Mouse (Mus musculus): ENCODE measurements around the gene Tns2. TPM values are rescaled to one million over a fixed set of nuclear protein-coding genes. Genes with fewer than 3 reads are reported as not detected.

Gene Tns2
- polyA plus RNA-seq, 1 experiment from 2014 or later = 72.8 TPM

GRCm38 (mm10) chr15:102091063-102091679 lies 9.0 kb upstream of the Tns2 start:
- no peaks in the 10 kb centered on the region for H3K27me3 ChIP-seq (ENCODE audit: control insufficient read depth, insufficient read depth, low read depth, low read length)
- H3K4me1 ChIP-seq (replicated peaks; ENCODE audit: control insufficient read depth, insufficient read depth, low read length) = no peaks in the 10 kb centered on the region
- no peak overlapping the region for H3K4me3 ChIP-seq (ENCODE audit: low read length)
- peaks cover 89% of the 10 kb centered on the region for H3K36me3 ChIP-seq (ENCODE audit: control insufficient read depth, insufficient read depth, low read length)
- no peak for ATAC-seq (ENCODE audit: low read depth)
- H3K9ac ChIP-seq (ENCODE audit: low read length) = no peak overlapping the region
- 74% methylated on average over 12 of the region's 12 CpGs for WGBS
- no peaks in the 10 kb centered on the region for H3K9me3 ChIP-seq (ENCODE audit: control insufficient read depth, low read length)
- H3K4me2 ChIP-seq (ENCODE audit: low read depth, low read length) = no peak overlapping the region
- no peak overlapping the region for H3K27ac ChIP-seq (ENCODE audit: low read length)

GRCm38 (mm10) chr15:102091688-102092087 lies 8.5 kb upstream of the Tns2 start:
- Histone ChIP-seq H3K36me3 (ENCODE audit: control insufficient read depth, insufficient read depth, low read length) (peaks cover 86% of the 10 kb centered on the region), H3K4me2 (ENCODE audit: low read depth, low read length) (no peak overlapping the region), H3K27ac (ENCODE audit: low read length) (no peak overlapping the region), H3K9me3 (ENCODE audit: control insufficient read depth, low read length) (no peaks in the 10 kb centered on the region), H3K9ac (ENCODE audit: low read length) (no peak overlapping the region), H3K27me3 (ENCODE audit: control insufficient read depth, insufficient read depth, low read depth, low read length) (no peaks in the 10 kb centered on the region), H3K4me1 (replicated peaks; ENCODE audit: control insufficient read depth, insufficient read depth, low read length) (no peaks in the 10 kb centered on the region), H3K4me3 (ENCODE audit: low read length) (no peak overlapping the region)
- ATAC-seq (ENCODE audit: low read depth) = no peak
- 78% methylated on average over 1 of the region's 1 CpGs for WGBS

GRCm38 (mm10) chr15:102092222-102092621 lies 8.0 kb upstream of the Tns2 start:
- no peak overlapping the region for H3K27ac ChIP-seq (ENCODE audit: low read length)
- H3K9me3 ChIP-seq (ENCODE audit: control insufficient read depth, low read length) = no peaks in the 10 kb centered on the region
- peaks cover 82% of the 10 kb centered on the region for H3K36me3 ChIP-seq (ENCODE audit: control insufficient read depth, insufficient read depth, low read length)
- H3K27me3 ChIP-seq (ENCODE audit: control insufficient read depth, insufficient read depth, low read depth, low read length) = no peaks in the 10 kb centered on the region
- no peak for ATAC-seq (ENCODE audit: low read depth)
- WGBS = 77% methylated on average over 4 of the region's 4 CpGs
- peaks cover 2% of the 10 kb centered on the region; the same call in 1 of the 2 replicates for H3K4me1 ChIP-seq (replicated peaks; ENCODE audit: control insufficient read depth, insufficient read depth, low read length)
- no peak overlapping the region for H3K4me2 ChIP-seq (ENCODE audit: low read depth, low read length)
- H3K4me3 ChIP-seq (ENCODE audit: low read length) = no peak overlapping the region
- H3K9ac ChIP-seq (ENCODE audit: low read length) = no peak overlapping the region

GRCm38 (mm10) chr15:102094157-102094556 lies 6.1 kb upstream of the Tns2 start:
- Histone ChIP-seq H3K9me3 (ENCODE audit: control insufficient read depth, low read length) (no peaks in the 10 kb centered on the region), H3K4me1 (replicated peaks; ENCODE audit: control insufficient read depth, insufficient read depth, low read length) (peaks cover 18% of the 10 kb centered on the region), H3K27me3 (ENCODE audit: control insufficient read depth, insufficient read depth, low read depth, low read length) (no peaks in the 10 kb centered on the region), H3K9ac (ENCODE audit: low read length) (no peak overlapping the region), H3K27ac (ENCODE audit: low read length) (no peak overlapping the region), H3K36me3 (ENCODE audit: control insufficient read depth, insufficient read depth, low read length) (peaks cover 65% of the 10 kb centered on the region), H3K4me3 (ENCODE audit: low read length) (no peak overlapping the region), H3K4me2 (ENCODE audit: low read depth, low read length) (no peak overlapping the region)
- WGBS = 56% methylated on average over 2 of the region's 2 CpGs
- ATAC-seq (ENCODE audit: low read depth) = no peak

GRCm38 (mm10) chr15:102094988-102095387 lies 5.2 kb upstream of the Tns2 start:
- Histone ChIP-seq H3K36me3 (ENCODE audit: control insufficient read depth, insufficient read depth, low read length) (peaks cover 57% of the 10 kb centered on the region), H3K27me3 (ENCODE audit: control insufficient read depth, insufficient read depth, low read depth, low read length) (no peaks in the 10 kb centered on the region), H3K4me1 (replicated peaks; ENCODE audit: control insufficient read depth, insufficient read depth, low read length) (peaks cover 24% of the 10 kb centered on the region), H3K9ac (ENCODE audit: low read length) (no peak overlapping the region), H3K9me3 (ENCODE audit: control insufficient read depth, low read length) (no peaks in the 10 kb centered on the region), H3K4me3 (ENCODE audit: low read length) (no peak overlapping the region), H3K27ac (ENCODE audit: low read length) (no peak overlapping the region), H3K4me2 (ENCODE audit: low read depth, low read length) (no peak overlapping the region)
- WGBS = 77% methylated on average over 16 of the region's 16 CpGs
- ATAC-seq (ENCODE audit: low read depth) = no peak

GRCm38 (mm10) chr15:102097147-102097915 lies 2.9 kb upstream of the Tns2 start:
- Histone ChIP-seq H3K36me3 (ENCODE audit: control insufficient read depth, insufficient read depth, low read length) (peaks cover 35% of the 10 kb centered on the region), H3K27ac (ENCODE audit: low read length) (0 out of 2 replicates have a peak overlapping the region, but pooled peaks have one; percentile 37), H3K27me3 (ENCODE audit: control insufficient read depth, insufficient read depth, low read depth, low read length) (no peaks in the 10 kb centered on the region), H3K4me3 (ENCODE audit: low read length) (no peak overlapping the region), H3K4me2 (ENCODE audit: low read depth, low read length) (no peak overlapping the region), H3K4me1 (replicated peaks; ENCODE audit: control insufficient read depth, insufficient read depth, low read length) (peaks cover 42% of the 10 kb centered on the region), H3K9me3 (ENCODE audit: control insufficient read depth, low read length) (no peaks in the 10 kb centered on the region), H3K9ac (ENCODE audit: low read length) (no peak overlapping the region)
- WGBS = 62% methylated on average over 8 of the region's 8 CpGs
- no peak for ATAC-seq (ENCODE audit: low read depth)

- no peak overlapping the region for H3K4me3 ChIP-seq (ENCODE audit: low read length)
- H3K4me1 ChIP-seq (replicated peaks; ENCODE audit: control insufficient read depth, insufficient read depth, low read length) = peaks cover 49% of the 10 kb centered on the region
- H3K4me2 ChIP-seq (ENCODE audit: low read depth, low read length) = no peak overlapping the region
- H3K27me3 ChIP-seq (ENCODE audit: control insufficient read depth, insufficient read depth, low read depth, low read length) = no peaks in the 10 kb centered on the region
- H3K9ac ChIP-seq (ENCODE audit: low read length) = no peak overlapping the region
- H3K9me3 ChIP-seq (ENCODE audit: control insufficient read depth, low read length) = no peaks in the 10 kb centered on the region
- WGBS = 24% methylated on average over 5 of the region's 5 CpGs
- H3K36me3 ChIP-seq (ENCODE audit: control insufficient read depth, insufficient read depth, low read length) = peaks cover 28% of the 10 kb centered on the region
- H3K27ac ChIP-seq (ENCODE audit: low read length) = no peak overlapping the region
- ATAC-seq (ENCODE audit: low read depth) = no peak
These were observed 2.1 kb upstream of the Tns2 start for GRCm38 (mm10) chr15:102097991-102098555.

GRCm38 (mm10) chr15:102099260-102099659 lies 953 bp upstream of the Tns2 start:
- Histone ChIP-seq H3K27ac (ENCODE audit: low read length) (peak overlapping the region; percentile 100), H3K4me1 (replicated peaks; ENCODE audit: control insufficient read depth, insufficient read depth, low read length) (peaks cover 60% of the 10 kb centered on the region), H3K4me3 (ENCODE audit: low read length) (peak overlapping the region; percentile 66), H3K9me3 (ENCODE audit: control insufficient read depth, low read length) (no peaks in the 10 kb centered on the region), H3K4me2 (ENCODE audit: low read depth, low read length) (peak overlapping the region; percentile 90), H3K27me3 (ENCODE audit: control insufficient read depth, insufficient read depth, low read depth, low read length) (no peaks in the 10 kb centered on the region), H3K9ac (ENCODE audit: low read length) (peak overlapping the region; percentile 94; the same call in 1 of the 2 replicates), H3K36me3 (ENCODE audit: control insufficient read depth, insufficient read depth, low read length) (peaks cover 17% of the 10 kb centered on the region)
- WGBS = 35% methylated on average over 5 of the region's 5 CpGs
- no peak for ATAC-seq (ENCODE audit: low read depth)

- Histone ChIP-seq H3K9ac (ENCODE audit: low read length) (peak overlapping the region; percentile 94), H3K9me3 (ENCODE audit: control insufficient read depth, low read length) (no peaks in the 10 kb centered on the region), H3K4me3 (ENCODE audit: low read length) (peak overlapping the region; percentile 66), H3K36me3 (ENCODE audit: control insufficient read depth, insufficient read depth, low read length) (peaks cover 14% of the 10 kb centered on the region), H3K4me2 (ENCODE audit: low read depth, low read length) (peak overlapping the region; percentile 90), H3K4me1 (replicated peaks; ENCODE audit: control insufficient read depth, insufficient read depth, low read length) (peaks cover 65% of the 10 kb centered on the region), H3K27ac (ENCODE audit: low read length) (peak overlapping the region; percentile 100), H3K27me3 (ENCODE audit: control insufficient read depth, insufficient read depth, low read depth, low read length) (no peaks in the 10 kb centered on the region)
- WGBS = 14% methylated on average over 8 of the region's 8 CpGs
- ATAC-seq (ENCODE audit: low read depth) = no peak
These were observed 447 bp upstream of the Tns2 start for GRCm38 (mm10) chr15:102099771-102100160.
